Mouse (Mus musculus) liver, adult 2 months (tissue): Measurements from ENCODE around the gene Slc7a6.

Source experiments
- CTCF ChIP-seq: fragments of 200-500 bp; IDR thresholded peaks from 2 replicates; pipeline ENCODE4 v1.5.1; 2011; ENCODE audit warnings: low read depth, low read length, control low read depth
- POLR2A ChIP-seq: fragments of 200-500 bp; IDR thresholded peaks from 2 replicates; pipeline ENCODE4 v1.6.1; 2011; ENCODE audit warnings: low read length, control low read depth; ENCODE audit not compliant: insufficient read depth; ENCODE audit errors: extremely low read depth

DNA sequence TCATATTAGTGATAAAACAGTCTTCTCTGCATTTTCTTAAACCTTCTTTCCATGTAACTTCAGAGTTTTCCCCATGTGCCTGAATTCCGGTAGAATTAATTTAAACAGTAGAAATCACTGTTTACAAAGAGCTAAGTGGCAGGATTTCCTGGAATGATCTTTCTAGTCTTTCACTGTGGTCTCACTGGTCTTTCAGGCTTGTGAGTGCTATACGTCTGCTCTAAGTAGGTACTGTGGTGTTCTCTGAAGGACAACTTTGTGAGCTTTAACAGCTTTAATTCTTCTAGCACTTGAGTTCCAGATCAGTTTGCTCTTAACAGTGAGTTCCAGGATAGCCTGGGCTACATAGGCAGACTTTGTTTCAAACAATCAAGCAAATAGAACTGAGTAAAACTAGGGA lies 9.8 kb downstream of the Slc7a6 start:
- TF ChIP-seq POLR2A (no peak), CTCF (no peak)
